Mouse (Mus musculus) lung, embryonic 15.5 days (tissue): ENCODE results near the gene Gpc4. TPM values are rescaled to one million over a fixed set of nuclear protein-coding genes. Genes with fewer than 3 reads are reported as not detected.

Experiments used
- polyA plus RNA-seq: library from polyadenylated mRNA; unstranded; fragments of >200 nt; fragmentation: Nextera tagmentation; extraction: Ambion mirVana; gene quantifications from 2 replicates; pipeline ENCODE4 v1.2.1, GENCODE M21; 2015

Gene Gpc4
- polyA plus RNA-seq, 1 experiment from 2014 or later: 40.2 TPM

Other genes with a start within 250 kb of the Gpc4 start
- not detected in 2 replicates for gene 1700080O16Rik, start 192.5 kb downstream of the Gpc4 start, polyA plus RNA-seq